Mouse (Mus musculus): ENCODE results near the gene Fam189a1. TPM values are rescaled to one million over a fixed set of nuclear protein-coding genes. Genes with fewer than 3 reads are reported as not detected.

Fam189a1 gene
- polyA plus RNA-seq, 1 experiment from 2014 or later = 5.0 TPM

- no peaks in the 10 kb centered on the region for H3K9me3 ChIP-seq
- no peak overlapping the region for H3K27ac ChIP-seq (replicated peaks)
- H3K27me3 ChIP-seq = no peaks in the 10 kb centered on the region
- no peak overlapping the region for H3K4me3 ChIP-seq
- peaks cover 18% of the 10 kb centered on the region for H3K4me1 ChIP-seq
- H3K9ac ChIP-seq (replicated peaks) = no peak overlapping the region
- ATAC-seq (replicated peaks) = no peak
- no peaks in the 10 kb centered on the region for H3K36me3 ChIP-seq
- H3K4me2 ChIP-seq (replicated peaks) = no peak overlapping the region
- WGBS = 55% methylated on average over 2 of the region's 2 CpGs
Measured at GRCm38 (mm10) chr7:65021298-65021697, 135.1 kb downstream of the Fam189a1 start.

- H3K27ac ChIP-seq (replicated peaks) = peak overlapping the region; percentile 41
- H3K27me3 ChIP-seq = no peaks in the 10 kb centered on the region
- peak; percentile 83 for ATAC-seq (replicated peaks)
- 21% methylated on average over 8 of the region's 8 CpGs for WGBS
- no peak overlapping the region for H3K4me2 ChIP-seq (replicated peaks)
- no peak overlapping the region for H3K4me3 ChIP-seq
- H3K9ac ChIP-seq (replicated peaks) = no peak overlapping the region
- H3K4me1 ChIP-seq = peaks cover 18% of the 10 kb centered on the region
- H3K9me3 ChIP-seq = no peaks in the 10 kb centered on the region
- H3K36me3 ChIP-seq = no peaks in the 10 kb centered on the region
Measured at GRCm38 (mm10) chr7:65018036-65018679, 138.2 kb downstream of the Fam189a1 start.

GRCm38 (mm10) chr7:65017348-65017747 lies 139.0 kb downstream of the Fam189a1 start:
- peaks cover 18% of the 10 kb centered on the region for H3K4me1 ChIP-seq
- 53% methylated on average over 5 of the region's 5 CpGs for WGBS
- ATAC-seq (replicated peaks) = no peak
- H3K4me2 ChIP-seq (replicated peaks) = no peak overlapping the region
- H3K9me3 ChIP-seq = no peaks in the 10 kb centered on the region
- H3K9ac ChIP-seq (replicated peaks) = no peak overlapping the region
- no peaks in the 10 kb centered on the region for H3K27me3 ChIP-seq
- H3K27ac ChIP-seq (replicated peaks) = no peak overlapping the region
- H3K36me3 ChIP-seq = no peaks in the 10 kb centered on the region
- no peak overlapping the region for H3K4me3 ChIP-seq

GRCm38 (mm10) chr7:65011133-65011532 lies 145.2 kb downstream of the Fam189a1 start:
- Histone ChIP-seq H3K4me2 (replicated peaks) (no peak overlapping the region), H3K27me3 (no peaks in the 10 kb centered on the region), H3K36me3 (no peaks in the 10 kb centered on the region), H3K9me3 (no peaks in the 10 kb centered on the region), H3K4me1 (0 out of 2 replicates have a peak, but pooled peaks cover 2% of the 10 kb centered on the region), H3K9ac (replicated peaks) (no peak overlapping the region), H3K27ac (replicated peaks) (no peak overlapping the region), H3K4me3 (no peak overlapping the region)
- WGBS = 19% methylated on average over 6 of the region's 6 CpGs
- ATAC-seq (replicated peaks) = peak; percentile 64; the same call in 1 of the 2 replicates

GRCm38 (mm10) chr7:65010275-65010674 lies 146.1 kb downstream of the Fam189a1 start:
- Histone ChIP-seq H3K4me3 (no peak overlapping the region), H3K4me2 (replicated peaks) (no peak overlapping the region), H3K9me3 (no peaks in the 10 kb centered on the region), H3K4me1 (0 out of 2 replicates have a peak, but pooled peaks cover 2% of the 10 kb centered on the region), H3K27ac (replicated peaks) (no peak overlapping the region), H3K27me3 (no peaks in the 10 kb centered on the region), H3K9ac (replicated peaks) (no peak overlapping the region), H3K36me3 (no peaks in the 10 kb centered on the region)
- no peak for ATAC-seq (replicated peaks)
- 80% methylated on average over 6 of the region's 6 CpGs for WGBS

- Histone ChIP-seq H3K9ac (replicated peaks) (no peak overlapping the region), H3K9me3 (no peaks in the 10 kb centered on the region), H3K4me1 (no peaks in the 10 kb centered on the region), H3K27ac (replicated peaks) (no peak overlapping the region), H3K4me2 (replicated peaks) (no peak overlapping the region), H3K4me3 (no peak overlapping the region), H3K36me3 (no peaks in the 10 kb centered on the region), H3K27me3 (no peaks in the 10 kb centered on the region)
- ATAC-seq (replicated peaks) = no peak
- 24% methylated on average over 2 of the region's 2 CpGs for WGBS
Measured at GRCm38 (mm10) chr7:65005731-65006130, 150.6 kb downstream of the Fam189a1 start.

GRCm38 (mm10) chr7:64999718-65000214 lies 156.6 kb downstream of the Fam189a1 start:
- no peak overlapping the region for H3K27ac ChIP-seq (replicated peaks)
- no peaks in the 10 kb centered on the region for H3K27me3 ChIP-seq
- no peaks in the 10 kb centered on the region for H3K9me3 ChIP-seq
- no peak for ATAC-seq (replicated peaks)
- no peaks in the 10 kb centered on the region for H3K36me3 ChIP-seq
- H3K4me2 ChIP-seq (replicated peaks) = no peak overlapping the region
- H3K4me3 ChIP-seq = no peak overlapping the region
- H3K4me1 ChIP-seq = no peaks in the 10 kb centered on the region; the same call in 1 of the 2 replicates
- WGBS = 51% methylated on average over 4 of the region's 4 CpGs
- H3K9ac ChIP-seq (replicated peaks) = no peak overlapping the region

GRCm38 (mm10) chr7:64997743-64998142 lies 158.6 kb downstream of the Fam189a1 start:
- 92% methylated on average over 5 of the region's 5 CpGs for WGBS
- Histone ChIP-seq H3K4me3 (no peak overlapping the region), H3K9ac (replicated peaks) (no peak overlapping the region), H3K4me2 (replicated peaks) (no peak overlapping the region), H3K27me3 (no peaks in the 10 kb centered on the region), H3K36me3 (no peaks in the 10 kb centered on the region), H3K27ac (replicated peaks) (no peak overlapping the region), H3K9me3 (no peaks in the 10 kb centered on the region), H3K4me1 (no peaks in the 10 kb centered on the region; the same call in 1 of the 2 replicates)
- ATAC-seq (replicated peaks) = no peak

- Histone ChIP-seq H3K27ac (replicated peaks) (no peak overlapping the region), H3K9ac (replicated peaks) (no peak overlapping the region), H3K9me3 (no peaks in the 10 kb centered on the region), H3K4me3 (no peak overlapping the region), H3K27me3 (no peaks in the 10 kb centered on the region), H3K36me3 (no peaks in the 10 kb centered on the region), H3K4me1 (no peaks in the 10 kb centered on the region; the same call in 1 of the 2 replicates), H3K4me2 (replicated peaks) (no peak overlapping the region)
- ATAC-seq (replicated peaks) = 0 out of 2 replicates have a peak, but pooled peaks have one; percentile 32
- WGBS = 10% methylated on average over 8 of the region's 8 CpGs
Measured at GRCm38 (mm10) chr7:64995946-64996444, 160.4 kb downstream of the Fam189a1 start.

GRCm38 (mm10) chr7:64989406-64989805 lies 167.0 kb downstream of the Fam189a1 start:
- no peak overlapping the region for H3K4me2 ChIP-seq (replicated peaks)
- 0 out of 2 replicates have a peak, but pooled peaks cover 3% of the 10 kb centered on the region for H3K4me1 ChIP-seq
- no peaks in the 10 kb centered on the region for H3K36me3 ChIP-seq
- no peak overlapping the region for H3K4me3 ChIP-seq
- H3K27me3 ChIP-seq = no peaks in the 10 kb centered on the region
- no peak for ATAC-seq (replicated peaks)
- WGBS = 85% methylated on average over 4 of the region's 4 CpGs
- H3K9ac ChIP-seq (replicated peaks) = no peak overlapping the region
- H3K9me3 ChIP-seq = no peaks in the 10 kb centered on the region
- no peak overlapping the region for H3K27ac ChIP-seq (replicated peaks)

GRCm38 (mm10) chr7:64988015-64988414 lies 168.4 kb downstream of the Fam189a1 start:
- H3K4me1 ChIP-seq = 0 out of 2 replicates have a peak, but pooled peaks cover 3% of the 10 kb centered on the region
- no peak overlapping the region for H3K4me2 ChIP-seq (replicated peaks)
- H3K4me3 ChIP-seq = no peak overlapping the region
- WGBS = 96% methylated on average over 2 of the region's 2 CpGs
- no peak overlapping the region for H3K9ac ChIP-seq (replicated peaks)
- no peak for ATAC-seq (replicated peaks)
- H3K27ac ChIP-seq (replicated peaks) = no peak overlapping the region
- H3K27me3 ChIP-seq = no peaks in the 10 kb centered on the region
- H3K36me3 ChIP-seq = no peaks in the 10 kb centered on the region
- H3K9me3 ChIP-seq = no peaks in the 10 kb centered on the region

- no peak overlapping the region for H3K4me2 ChIP-seq (replicated peaks)
- 0 out of 2 replicates have a peak, but pooled peaks have one; percentile 16 for ATAC-seq (replicated peaks)
- H3K9me3 ChIP-seq = no peaks in the 10 kb centered on the region
- no peak overlapping the region for H3K9ac ChIP-seq (replicated peaks)
- no peaks in the 10 kb centered on the region for H3K27me3 ChIP-seq
- H3K27ac ChIP-seq (replicated peaks) = peak overlapping the region; percentile 27; the same call in 1 of the 2 replicates
- 74% methylated on average over 22 of the region's 22 CpGs for WGBS
- H3K4me1 ChIP-seq = 0 out of 2 replicates have a peak, but pooled peaks cover 3% of the 10 kb centered on the region
- H3K36me3 ChIP-seq = no peaks in the 10 kb centered on the region
- H3K4me3 ChIP-seq = no peak overlapping the region
Measured at GRCm38 (mm10) chr7:64984468-64985120, 171.8 kb downstream of the Fam189a1 start.

Data from forebrain, embryonic 15.5 days (tissue).